Mouse (Mus musculus) CH12.LX (cell line): ENCODE measurements around the gene Sertad1.

Experiments
- CTCF ChIP-seq, 2 experiments: IDR thresholded peaks in 1 of 2; conservative IDR thresholded peaks in 1 of 2; 2 replicates each; pipeline ENCODE4 v1.5.1; 2011 to 2012; ENCODE audit warnings: low read depth in 2 of 2, low read length in 2 of 2, improper control_type of control experiment in 1 of 2, inconsistent platforms in 1 of 2, mild to moderate bottlenecking in 1 of 2, moderate library complexity in 1 of 2
- USF2 ChIP-seq: conservative IDR thresholded peaks from 2 replicates; pipeline ENCODE4 v1.6.1; 2011; ENCODE audit warnings: low read depth, low read length, improper control_type of control experiment

- no peak for TF ChIP-seq CTCF (conservative IDR thresholded peaks at IDR 0.05 in 1 of 2, IDR thresholded peaks at IDR 0.05 in 1 of 2; ENCODE audit: low read depth in 2 of 2, low read length in 2 of 2)
- no peak for TF ChIP-seq USF2
These were observed 31.6 kb downstream of the Sertad1 start for GRCm38 (mm10) chr7:27518314-27518713.
